Mouse (Mus musculus) embryonic fibroblast, embryonic 13.5 days (primary cell): Measurements from ENCODE around the gene Prkcq.

ENCODE experiments used
- CTCF ChIP-seq: IDR thresholded peaks from 2 replicates; pipeline ENCODE4 v1.5.1; 2011; ENCODE audit warnings: mild to moderate bottlenecking, control low read depth, low read length, moderate library complexity, borderline replicate concordance; ENCODE audit not compliant: insufficient read depth
- POLR2A ChIP-seq: IDR thresholded peaks from 2 replicates; pipeline ENCODE4 v1.6.1; 2011; ENCODE audit warnings: low read depth, mild to moderate bottlenecking, control low read depth, low read length, moderate library complexity

DNA sequence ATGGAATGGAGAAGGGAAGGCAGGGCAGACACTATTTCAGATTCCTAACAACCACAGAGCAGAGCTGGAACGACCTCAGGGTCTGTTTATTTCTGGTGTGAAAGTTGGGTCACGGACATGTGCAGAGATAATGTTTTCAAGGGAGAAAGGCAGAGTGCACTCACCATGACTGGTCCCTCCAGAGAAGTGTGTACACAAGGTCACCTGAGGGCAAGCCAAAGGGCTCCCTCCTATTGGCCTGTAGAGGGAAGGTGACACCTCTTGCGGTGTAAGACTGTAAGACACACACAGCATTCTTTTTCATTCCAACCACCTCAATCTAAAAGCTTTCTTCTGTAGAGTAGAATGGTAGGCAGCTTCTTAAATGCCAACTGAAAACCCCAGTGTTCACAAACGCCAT, 9.6 kb downstream of the Prkcq start:
- TF ChIP-seq POLR2A (no peak), CTCF (no peak)
